Mouse (Mus musculus): ENCODE measurements around the gene Tnfrsf9. TPM values are rescaled to one million over a fixed set of nuclear protein-coding genes. Genes with fewer than 3 reads are reported as not detected.

Tnfrsf9 gene
- polyA plus RNA-seq, 2 experiments from 2014 or later, result 103 to 140 TPM

Other genes starting within 250 kb of the Tnfrsf9 start
- gene Errfi1, start 60.6 kb upstream of the Tnfrsf9 start, polyA plus RNA-seq (2017; shearing (Covaris generic)), result 1 to 10 TPM; 2.0 to 2.4 TPM
- 100 to 1,000 TPM; 449 to 481 TPM for gene Park7, start 125 bp upstream of the Tnfrsf9 start, polyA plus RNA-seq (2017; shearing (Covaris generic))
- gene Uts2, start 82.5 kb downstream of the Tnfrsf9 start, polyA plus RNA-seq (2017; shearing (Covaris generic)), result not detected
- gene Per3, start 130.1 kb downstream of the Tnfrsf9 start, polyA plus RNA-seq (2017; shearing (Covaris generic)), result 1 to 10 TPM; 3.3 to 4.7 TPM
- gene Vamp3, start 143.4 kb downstream of the Tnfrsf9 start, polyA plus RNA-seq (2017; shearing (Covaris generic)), result 10 to 100 TPM; 47.9 to 50.8 TPM
- gene Gm13090, start 175.0 kb downstream of the Tnfrsf9 start, polyA plus RNA-seq (2017; shearing (Covaris generic)), result not detected

Measured in activated CD4-positive, CD25-positive, alpha-beta regulatory T cell, adult 4 months (primary cell).